In genomic region chr5:138974911-138975485, GRCm38 (mm10) we compare ENCODE assay signal across 11 mouse cellular contexts.
"Had no signal": no experiment of that assay in that cellular context is flagged by ENCODE, and none has a peak within 500 bp of the region (broad histone marks: within the 10 kb centered on the region; RNA-seq: fewer than 3 reads in every experiment).

No protein-coding gene starts in this region.

- ATAC-seq: lung, postnatal 0 days; midbrain, embryonic 13.5 days had no signal

- H3K27ac ChIP-seq: left cerebral cortex, adult 2 months; limb, embryonic 10.5 days; liver, embryonic 15.5 days; midbrain, embryonic 13.5 days had no signal

- H3K36me3 ChIP-seq: limb, embryonic 10.5 days; liver, embryonic 15.5 days had no signal

- H3K4me3 ChIP-seq: left cerebral cortex, adult 2 months; limb, embryonic 10.5 days; liver, embryonic 15.5 days; midbrain, embryonic 13.5 days had no signal

- H3K9me3 ChIP-seq: limb, embryonic 10.5 days; liver, embryonic 15.5 days; midbrain, embryonic 13.5 days had no signal

- H3K4me1 ChIP-seq: liver, embryonic 15.5 days had no signal

- H3K27me3 ChIP-seq: liver, embryonic 15.5 days; midbrain, embryonic 13.5 days had no signal

- H3K9ac ChIP-seq: liver, embryonic 15.5 days; midbrain, embryonic 13.5 days had no signal

- DNase-seq: lung, adult 2 months; lung, postnatal 36 days; right cerebral cortex, postnatal 25 days; thymus, adult 18-20 months; thymus, postnatal 14 days had no signal

- H3K4me2 ChIP-seq: liver, embryonic 11.5 days; liver, embryonic 15.5 days; midbrain, embryonic 13.5 days had no signal
